Mouse (Mus musculus) monocyte, adult 2 months (primary cell): ENCODE measurements around the gene Lgr4.

Source experiments
- DNase-seq, 2 experiments: peaks; one replicate each; pipeline ENCODE4 v3.0.0; 2022; ENCODE audit warnings: low spot score in 2 of 2, low read depth in 1 of 2

Lgr4 gene

DNA sequence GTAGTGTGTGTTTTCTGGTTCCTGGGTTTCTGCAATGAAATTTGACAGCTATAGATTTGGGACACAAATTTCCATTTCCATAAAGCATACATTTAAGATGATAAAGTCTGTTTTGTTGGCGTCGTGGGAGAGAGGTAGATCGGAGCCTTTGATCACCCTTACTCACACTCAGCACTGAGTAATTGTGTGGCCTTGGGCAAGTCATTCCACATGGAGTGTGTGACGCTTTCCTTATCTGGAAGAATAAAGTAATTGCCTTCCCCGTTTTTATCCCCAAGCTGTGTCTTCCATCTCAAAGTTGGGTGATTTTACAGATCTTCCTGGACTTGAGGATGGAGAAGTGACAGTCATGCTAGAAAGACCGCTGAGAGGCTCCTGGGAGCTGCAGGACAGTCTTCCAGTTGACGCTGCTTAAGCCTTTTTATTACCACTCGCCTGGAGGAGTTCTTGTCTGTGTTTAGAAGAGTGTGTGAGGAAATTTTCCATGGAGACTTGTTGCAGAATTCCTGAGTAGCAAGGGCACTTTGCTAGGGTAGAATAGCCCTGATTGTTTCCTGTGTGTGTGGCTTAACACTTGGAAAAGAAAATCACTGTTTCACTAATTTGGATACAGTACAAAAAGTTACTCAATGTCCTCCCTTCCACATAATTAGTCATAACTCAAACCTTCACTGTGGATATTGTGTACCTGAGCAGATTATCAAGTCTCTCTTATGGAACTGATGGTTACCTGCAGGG lies 4.0 kb downstream of the Lgr4 start:
- no peak for DNase-seq

- no peak for DNase-seq
Observed at GRCm38 (mm10) chr2:109922306-109922705, 4.9 kb downstream of the Lgr4 start.

DNA sequence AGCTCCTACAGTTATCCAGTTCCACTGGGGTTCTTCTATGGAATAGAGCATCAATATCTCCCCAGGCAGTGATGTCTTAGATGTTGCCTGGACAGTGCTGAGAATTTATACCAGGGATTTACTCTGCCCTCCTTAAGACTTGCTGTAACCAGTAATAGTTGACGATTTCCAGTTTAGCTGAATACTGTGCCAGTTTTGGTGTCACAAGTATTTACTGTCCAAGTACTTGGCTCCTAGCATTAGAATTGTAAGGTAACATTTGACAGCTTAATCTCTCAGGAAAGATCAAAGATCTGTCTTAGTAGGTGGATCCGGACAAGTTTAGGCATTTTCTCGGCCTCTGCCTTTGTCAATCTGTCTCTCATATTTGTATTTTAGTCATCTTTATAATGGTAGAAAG lies 5.6 kb downstream of the Lgr4 start:
- no peak for DNase-seq

DNA sequence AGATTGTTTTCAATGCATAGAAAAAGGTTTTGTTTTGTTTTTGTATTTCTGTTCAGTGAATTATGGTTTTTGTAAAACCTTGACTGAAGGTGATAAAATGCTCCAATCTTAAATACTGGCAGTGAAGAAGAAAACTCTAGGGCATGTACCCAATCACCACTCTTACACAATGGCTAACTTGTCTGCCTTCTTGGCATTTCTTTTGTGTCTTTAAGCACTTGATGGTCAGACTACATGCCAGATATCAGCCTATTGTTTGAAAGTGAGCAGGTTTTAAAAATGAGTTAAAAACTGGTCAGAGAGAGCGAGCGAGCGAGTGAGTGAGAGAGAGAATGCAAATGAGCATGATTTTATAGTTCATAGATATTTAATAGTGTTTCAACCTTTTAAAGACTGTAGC lies 6.5 kb downstream of the Lgr4 start:
- no peak for DNase-seq

DNA sequence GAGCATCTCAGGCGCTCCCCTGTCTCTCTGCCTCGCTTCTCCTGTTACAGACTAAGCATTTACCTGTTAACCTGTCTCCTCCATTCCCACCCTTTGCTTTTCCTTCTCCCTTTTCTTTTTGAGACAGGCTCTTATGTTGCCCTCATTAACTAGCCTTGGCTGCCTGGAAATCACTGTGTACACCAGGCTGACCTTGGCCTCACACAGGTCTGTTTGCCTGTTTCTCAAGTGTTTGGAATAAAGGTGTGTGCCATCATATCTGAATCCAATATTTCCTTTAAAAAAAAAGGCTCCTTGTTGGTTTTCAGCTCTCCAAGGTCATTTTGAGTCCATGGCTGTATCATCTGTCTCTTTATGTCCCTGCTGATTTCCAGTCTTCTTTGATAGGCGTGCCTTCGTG lies 9.5 kb downstream of the Lgr4 start:
- no peak for DNase-seq

GRCm38 (mm10) chr2:109927446-109927845 lies 10.0 kb downstream of the Lgr4 start:
- DNase-seq: no peak

- DNase-seq: no peak
Observed at GRCm38 (mm10) chr2:109927876-109928275, 10.4 kb downstream of the Lgr4 start.

GRCm38 (mm10) chr2:109928791-109929190 lies 11.3 kb downstream of the Lgr4 start:
- no peak for DNase-seq

DNA sequence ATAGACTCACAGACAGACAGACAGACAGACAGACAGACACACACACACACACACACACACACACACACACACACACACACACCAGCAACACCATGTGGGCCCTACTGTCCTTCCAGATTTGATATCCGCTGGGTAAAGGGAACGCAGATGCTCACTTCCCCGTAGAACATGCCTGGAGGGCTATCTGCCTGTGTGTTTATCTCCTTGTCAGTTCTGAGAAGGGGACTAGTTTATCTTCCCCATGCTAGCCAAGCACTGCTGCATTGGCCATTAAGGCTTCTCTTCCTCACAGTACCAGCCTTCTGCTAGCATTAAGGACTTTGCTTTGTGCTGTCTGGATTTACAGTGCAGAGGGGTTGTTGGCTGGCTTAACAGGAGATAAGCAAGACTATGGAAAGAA lies 11.8 kb downstream of the Lgr4 start:
- DNase-seq: no peak

DNA sequence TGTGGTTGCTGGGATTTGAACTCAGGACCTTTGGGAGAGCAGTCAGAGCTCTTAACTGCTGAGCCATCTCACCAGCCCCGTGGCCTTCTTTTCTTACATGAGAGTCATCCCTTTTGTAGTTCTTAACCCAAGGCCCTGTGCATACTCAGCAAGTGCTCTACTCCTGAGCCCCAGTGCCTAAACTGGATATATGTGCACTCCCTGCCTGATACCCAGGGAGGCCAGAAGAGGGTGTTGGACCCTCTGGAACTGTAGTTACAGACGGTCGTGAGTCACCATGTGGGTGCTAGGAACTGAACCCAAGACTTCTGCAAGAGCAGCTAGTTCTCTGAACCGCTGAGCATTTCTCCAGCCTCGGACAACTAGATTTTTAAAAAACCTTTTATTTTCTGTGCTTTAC lies 12.9 kb downstream of the Lgr4 start:
- DNase-seq: no peak

GRCm38 (mm10) chr2:109930771-109931170 lies 13.3 kb downstream of the Lgr4 start:
- no peak for DNase-seq

DNA sequence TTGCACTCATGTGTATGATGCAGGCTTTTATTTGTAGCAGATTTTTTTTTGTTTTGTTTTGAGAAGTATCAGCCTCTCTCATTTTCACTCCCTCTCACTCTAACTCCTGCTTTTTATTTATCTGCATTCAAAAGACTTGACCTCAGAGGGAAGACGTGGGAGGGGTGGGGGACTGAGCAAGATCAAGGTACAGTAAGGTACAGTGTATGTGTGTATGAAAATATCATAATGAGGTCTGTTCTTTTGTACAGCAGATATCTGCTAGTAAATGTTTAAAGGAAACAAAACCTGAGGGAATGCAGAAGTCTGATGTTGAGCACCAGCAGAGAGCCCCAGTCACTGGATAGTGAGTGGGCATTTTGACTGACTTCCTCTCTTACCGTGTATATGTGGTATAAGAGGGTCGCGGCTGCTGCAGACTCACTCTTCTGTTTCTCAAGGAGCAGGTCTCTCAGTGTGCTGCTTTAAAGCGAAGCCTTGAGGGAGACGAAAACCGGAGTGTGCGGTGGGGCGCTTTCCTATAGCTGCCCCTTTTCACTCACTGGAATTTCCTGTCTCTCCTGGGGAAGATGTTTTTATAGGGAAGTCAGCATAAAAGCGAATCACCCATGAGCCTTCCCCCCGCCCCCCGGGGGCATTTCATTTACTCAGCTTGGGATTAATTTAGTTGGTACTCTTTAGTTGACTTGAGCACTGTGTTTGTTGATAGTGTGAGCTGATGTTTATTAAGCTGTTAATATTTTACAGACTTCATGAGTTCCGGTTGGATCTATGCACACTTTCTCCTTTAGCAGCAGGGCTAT lies 14.7 kb downstream of the Lgr4 start:
- no peak for DNase-seq

DNA sequence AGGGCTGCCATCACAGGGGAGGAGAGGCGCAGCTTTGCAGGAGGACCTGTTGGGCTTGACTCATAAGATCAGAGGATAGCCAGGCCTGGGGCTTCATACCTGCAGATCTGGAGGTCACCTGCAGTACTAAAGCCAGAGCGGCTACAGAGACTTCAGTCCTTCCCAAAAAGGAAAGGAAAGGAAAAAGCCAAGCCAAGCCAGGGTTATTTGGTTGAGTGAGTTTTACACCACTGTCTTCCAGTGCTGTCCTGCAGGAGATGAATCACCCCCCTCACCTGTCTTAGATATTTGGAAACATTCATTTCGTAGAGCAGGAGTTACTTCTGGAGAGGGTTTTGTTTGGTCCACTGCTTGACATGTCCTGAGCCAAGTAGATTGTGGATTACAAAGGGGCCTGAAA lies 15.7 kb downstream of the Lgr4 start:
- DNase-seq: no peak

DNA sequence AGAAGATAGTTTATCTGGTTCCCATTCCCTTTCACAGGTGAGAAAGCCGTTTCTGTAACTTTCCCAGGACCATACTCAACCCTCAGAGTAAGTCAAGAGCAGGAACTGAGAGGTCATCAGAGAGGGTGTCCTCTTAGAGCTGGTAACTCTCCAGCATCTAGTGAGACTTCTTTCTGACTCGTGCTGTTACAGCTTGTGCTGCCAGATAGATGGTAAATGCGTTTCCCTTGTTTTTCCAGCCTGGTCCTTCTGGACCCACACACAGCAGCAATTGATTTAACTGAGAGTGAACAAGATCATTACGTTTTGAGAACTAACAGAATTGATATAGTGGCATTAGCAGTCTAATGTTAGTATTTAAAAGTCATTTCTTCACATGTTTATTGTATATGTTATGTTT lies 16.6 kb downstream of the Lgr4 start:
- no peak for DNase-seq

DNA sequence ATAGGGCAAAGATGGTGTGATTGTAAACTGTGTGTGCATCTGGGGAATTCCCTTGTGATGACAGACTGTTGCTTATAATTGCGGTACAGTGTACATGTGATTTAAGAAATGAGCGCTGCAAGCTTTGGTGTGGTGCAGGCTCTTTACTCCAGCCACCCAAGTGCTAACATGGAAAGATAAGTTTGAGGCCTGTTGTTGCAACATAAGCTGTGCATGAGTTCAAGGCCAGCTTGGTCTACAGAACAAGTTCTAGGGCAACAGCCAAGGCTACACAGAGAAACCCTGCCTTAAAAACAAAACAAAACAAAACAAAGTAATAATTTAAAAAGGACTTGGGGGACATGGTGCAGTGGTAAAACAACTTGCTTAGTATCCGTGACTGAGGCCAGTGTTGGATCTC lies 17.7 kb downstream of the Lgr4 start:
- DNase-seq: no peak

DNA sequence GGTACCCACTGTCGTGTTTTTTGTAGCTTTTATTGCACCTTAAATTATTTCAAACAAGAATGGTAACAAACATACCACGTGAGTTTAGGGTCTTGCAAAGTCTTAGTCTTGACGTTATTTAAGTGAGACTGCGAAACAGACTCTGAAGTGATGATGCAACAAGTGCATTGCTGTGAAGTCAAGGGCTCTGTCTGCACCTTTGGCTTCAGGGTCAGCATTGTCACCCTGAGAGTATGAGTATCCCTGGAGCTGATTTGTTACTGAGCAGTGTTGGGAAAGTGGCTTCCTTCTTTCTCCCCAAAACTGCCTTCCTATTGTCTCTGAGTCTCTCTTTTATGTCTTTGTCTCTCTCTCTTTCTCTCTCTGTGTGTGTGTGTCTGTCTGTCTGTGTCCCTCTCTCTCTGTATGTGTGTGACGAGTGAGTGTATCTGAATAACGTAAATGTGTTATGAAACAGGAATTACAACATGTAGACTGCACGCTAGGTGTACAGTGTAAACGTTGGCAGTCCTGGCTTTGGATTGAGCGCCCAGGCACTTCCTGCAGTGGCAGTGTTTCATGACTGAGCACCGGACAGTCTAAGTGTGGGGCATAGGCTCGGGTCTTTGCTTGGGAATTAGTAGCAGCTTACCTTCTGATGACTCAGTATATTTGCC lies 18.4 kb downstream of the Lgr4 start:
- no peak for DNase-seq

DNA sequence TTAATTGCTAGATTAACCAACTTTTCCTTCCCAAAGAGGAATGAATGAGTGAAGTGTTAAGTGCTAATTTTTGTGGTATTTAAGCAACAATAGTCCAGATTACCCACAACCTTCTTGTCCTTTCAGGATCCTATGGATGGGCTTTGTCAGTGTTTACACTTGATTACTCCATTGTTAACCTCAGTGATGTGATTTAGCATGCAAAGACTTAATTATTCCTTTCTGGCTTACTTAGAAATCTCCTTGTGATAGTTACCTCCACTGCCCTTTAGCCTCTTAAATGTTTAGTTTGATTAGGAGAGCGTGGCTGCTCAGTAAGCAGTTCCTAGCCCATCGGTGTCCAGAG lies 18.9 kb downstream of the Lgr4 start:
- no peak for DNase-seq

DNA sequence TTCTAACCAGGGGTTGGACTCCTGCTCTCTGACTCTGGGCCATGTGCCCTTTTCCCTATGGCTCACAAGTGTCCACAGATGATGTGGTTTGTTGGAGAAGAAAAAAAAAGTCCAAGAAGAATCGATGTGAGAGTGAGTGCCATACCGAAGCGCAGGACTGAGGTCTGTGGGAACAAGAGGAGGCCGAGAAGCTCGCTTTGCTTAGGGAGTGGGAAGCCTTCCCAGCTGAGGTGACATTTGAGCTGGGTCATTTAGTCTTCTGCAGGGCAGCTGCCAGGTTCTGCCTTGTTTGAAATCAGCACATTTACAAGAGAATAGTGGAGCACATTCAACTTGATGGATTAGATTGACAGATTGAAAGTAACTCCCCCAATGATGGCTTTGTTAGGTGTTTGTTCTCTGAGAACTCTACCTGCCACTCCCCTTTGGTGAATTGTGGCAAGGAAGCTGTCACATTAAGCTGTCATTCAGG lies 24.6 kb downstream of the Lgr4 start:
- DNase-seq: no peak

DNA sequence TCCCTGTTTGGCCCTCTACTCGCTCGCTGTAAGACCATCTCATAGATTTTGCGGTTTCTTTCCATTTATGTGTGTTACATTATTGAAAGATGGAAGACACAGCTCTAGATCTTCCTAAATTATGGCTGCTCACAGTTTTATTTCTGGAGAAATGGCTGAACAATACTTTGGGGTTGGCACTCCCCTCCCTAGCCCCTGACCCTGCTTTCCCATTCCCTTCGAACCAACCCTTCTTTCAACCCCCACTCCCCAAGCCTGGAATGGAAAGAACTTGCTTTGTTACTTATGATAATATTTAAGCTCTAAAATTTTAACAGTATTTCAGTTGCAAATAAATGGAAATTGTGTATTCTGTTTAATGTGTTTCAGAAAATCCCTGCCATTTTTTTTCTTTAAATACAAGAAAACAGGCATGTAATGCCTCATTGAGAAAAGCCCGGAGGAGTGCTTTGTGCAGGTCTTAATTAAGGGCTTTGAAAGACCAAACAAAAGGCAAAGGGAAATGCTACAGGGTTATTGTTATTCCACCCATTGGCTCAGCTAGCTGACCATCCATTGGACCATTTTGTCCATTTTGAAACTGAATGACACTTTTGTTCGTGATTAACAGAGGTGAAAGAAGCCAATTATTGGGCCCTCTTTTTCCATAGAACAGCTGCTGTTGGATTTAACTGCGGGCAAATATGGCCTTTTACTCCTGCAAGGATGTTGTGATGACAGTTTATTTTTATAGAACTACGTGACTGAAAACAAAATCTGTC lies 25.5 kb downstream of the Lgr4 start:
- no peak for DNase-seq

DNA sequence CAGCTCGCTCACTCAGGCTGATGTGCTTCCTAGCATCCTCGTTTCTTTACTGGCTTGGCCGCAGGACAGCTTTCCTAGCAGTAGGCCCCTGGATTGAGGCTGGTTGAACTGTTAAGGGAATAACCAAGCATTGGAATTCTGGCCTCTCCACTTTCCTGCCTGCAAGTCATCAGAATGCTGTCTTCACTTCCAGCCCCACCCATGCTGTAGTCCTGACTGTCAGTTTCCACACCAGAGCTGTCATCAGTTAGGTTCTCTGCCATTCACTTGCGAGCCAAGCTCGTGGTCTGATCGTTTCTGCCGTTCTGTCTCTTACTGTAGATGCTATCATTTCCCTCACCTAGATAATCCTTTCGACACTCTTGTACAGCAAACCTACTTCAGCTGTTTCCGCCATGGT lies 27.5 kb downstream of the Lgr4 start:
- no peak for DNase-seq

GRCm38 (mm10) chr2:109945532-109945931 lies 28.1 kb downstream of the Lgr4 start:
- DNase-seq: no peak
